Mouse (Mus musculus) forebrain, embryonic 12.5 days (tissue): Measurements from ENCODE around the gene Kdelc2. TPM values are rescaled to one million over a fixed set of nuclear protein-coding genes. Genes with fewer than 3 reads are reported as not detected.

ENCODE experiments used
- ATAC-seq: fragments of 200-750 bp; cut with Nextera tagmentation; 2 replicates; pipeline ENCODE4 v1.8.0; 2017; ENCODE audit warnings: moderate TSS enrichment; ENCODE audit not compliant: low FRiP score
- H3K27ac ChIP-seq: fragments of 300-500 bp; sonication (generic); 2 replicates; pipeline ENCODE4 v1.5.1; 2016; ENCODE audit warnings: mild to moderate bottlenecking
- H3K27me3 ChIP-seq: fragments of 300-500 bp; sonication (generic); 2 replicates; pipeline ENCODE4 v1.6.1; 2016; ENCODE audit warnings: mild to moderate bottlenecking
- H3K36me3 ChIP-seq: fragments of 300-500 bp; sonication (generic); replicated peaks from 2 replicates; pipeline ENCODE4 v1.6.1; 2016; ENCODE audit warnings: mild to moderate bottlenecking
- H3K4me1 ChIP-seq: fragments of 300-500 bp; sonication (generic); 2 replicates; pipeline ENCODE4 v1.6.1; 2016
- H3K4me2 ChIP-seq: fragments of 300-500 bp; sonication (generic); 2 replicates; pipeline ENCODE4 v1.6.1; 2016; ENCODE audit warnings: mild to moderate bottlenecking, moderate library complexity
- H3K4me3 ChIP-seq: fragments of 300-500 bp; sonication (generic); replicated peaks from 2 replicates; pipeline ENCODE4 v1.5.1; 2016; ENCODE audit warnings: mild to moderate bottlenecking
- H3K9ac ChIP-seq: fragments of 300-500 bp; sonication (generic); 2 replicates; pipeline ENCODE4 v1.6.1; 2016; ENCODE audit warnings: mild to moderate bottlenecking
- H3K9me3 ChIP-seq: fragments of 300-500 bp; sonication (generic); 2 replicates; pipeline ENCODE4 v1.6.1; 2016
- WGBS: fragments of 180-500 bp; shearing (Covaris S2); methylation state at CpG from one replicate; pipeline ENCODE4 v1.1.7; 2016; 5-methylcytosine and 5-hydroxymethylcytosine counted together
- polyA plus RNA-seq: library from polyadenylated mRNA; unstranded; fragments of >200 nt; fragmentation: Nextera tagmentation; extraction: Ambion mirVana; gene quantifications from 2 replicates; pipeline ENCODE4 v1.2.1, GENCODE M21; 2016

The Kdelc2 gene
- polyA plus RNA-seq, 1 experiment from 2014 or later, result 8.1 TPM

DNA sequence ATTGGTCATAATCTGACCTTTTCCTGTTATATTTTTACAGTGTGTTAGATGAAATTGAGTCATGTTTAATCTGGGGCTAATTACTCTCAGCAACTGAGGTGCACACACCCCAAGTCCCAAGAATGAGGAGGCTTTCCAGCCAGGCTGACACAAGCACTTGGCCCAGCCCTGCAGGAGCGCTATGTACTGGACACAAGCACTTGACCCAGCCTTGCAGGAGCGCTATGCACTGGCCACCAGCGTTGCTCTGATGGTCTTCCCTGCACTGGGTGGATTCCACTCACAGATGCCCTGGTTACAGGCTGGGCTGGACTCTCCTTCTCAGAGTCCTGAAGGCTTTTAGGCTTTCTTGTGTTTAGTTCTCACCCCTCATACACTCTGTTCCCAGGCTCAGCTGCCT is 5.3 kb downstream of the Kdelc2 start:
- no peaks in the 10 kb centered on the region for H3K36me3 ChIP-seq
- H3K27ac ChIP-seq, result no peak overlapping the region
- H3K4me1 ChIP-seq, result 0 out of 2 replicates have a peak, but pooled peaks cover 7% of the 10 kb centered on the region
- H3K4me2 ChIP-seq, result no peak overlapping the region
- H3K9ac ChIP-seq, result no peak overlapping the region
- no peaks in the 10 kb centered on the region for H3K9me3 ChIP-seq
- no peak for ATAC-seq
- WGBS, result 91% methylated on average over 3 of the region's 3 CpGs
- no peak overlapping the region for H3K4me3 ChIP-seq
- no peaks in the 10 kb centered on the region for H3K27me3 ChIP-seq

DNA sequence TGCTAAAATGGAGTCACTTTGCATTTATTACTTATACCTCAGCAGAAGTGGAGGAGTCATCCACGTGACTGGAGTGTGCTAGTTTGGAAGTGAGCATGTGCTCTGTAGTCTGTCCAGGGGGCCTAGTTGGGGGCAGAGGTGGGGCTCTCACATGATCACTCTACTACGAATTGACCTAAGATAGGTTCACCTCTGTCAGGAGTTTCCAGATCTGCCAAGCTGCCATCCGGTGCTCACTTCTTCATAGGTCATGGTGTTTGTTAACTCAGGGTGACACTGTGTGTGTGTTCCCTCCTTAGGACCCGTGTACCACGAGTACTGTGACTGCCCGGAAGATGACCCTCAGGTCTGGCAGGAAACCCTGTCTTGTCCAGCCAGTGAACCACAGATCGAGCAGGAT is 6.3 kb downstream of the Kdelc2 start:
- H3K27me3 ChIP-seq, result no peaks in the 10 kb centered on the region
- 0 out of 2 replicates have a peak, but pooled peaks cover 2% of the 10 kb centered on the region for H3K4me1 ChIP-seq
- no peaks in the 10 kb centered on the region for H3K9me3 ChIP-seq
- 88% methylated on average over 7 of the region's 7 CpGs for WGBS
- H3K4me2 ChIP-seq, result no peak overlapping the region
- no peak for ATAC-seq
- H3K4me3 ChIP-seq, result no peak overlapping the region
- H3K9ac ChIP-seq, result no peak overlapping the region
- no peaks in the 10 kb centered on the region for H3K36me3 ChIP-seq
- no peak overlapping the region for H3K27ac ChIP-seq

DNA sequence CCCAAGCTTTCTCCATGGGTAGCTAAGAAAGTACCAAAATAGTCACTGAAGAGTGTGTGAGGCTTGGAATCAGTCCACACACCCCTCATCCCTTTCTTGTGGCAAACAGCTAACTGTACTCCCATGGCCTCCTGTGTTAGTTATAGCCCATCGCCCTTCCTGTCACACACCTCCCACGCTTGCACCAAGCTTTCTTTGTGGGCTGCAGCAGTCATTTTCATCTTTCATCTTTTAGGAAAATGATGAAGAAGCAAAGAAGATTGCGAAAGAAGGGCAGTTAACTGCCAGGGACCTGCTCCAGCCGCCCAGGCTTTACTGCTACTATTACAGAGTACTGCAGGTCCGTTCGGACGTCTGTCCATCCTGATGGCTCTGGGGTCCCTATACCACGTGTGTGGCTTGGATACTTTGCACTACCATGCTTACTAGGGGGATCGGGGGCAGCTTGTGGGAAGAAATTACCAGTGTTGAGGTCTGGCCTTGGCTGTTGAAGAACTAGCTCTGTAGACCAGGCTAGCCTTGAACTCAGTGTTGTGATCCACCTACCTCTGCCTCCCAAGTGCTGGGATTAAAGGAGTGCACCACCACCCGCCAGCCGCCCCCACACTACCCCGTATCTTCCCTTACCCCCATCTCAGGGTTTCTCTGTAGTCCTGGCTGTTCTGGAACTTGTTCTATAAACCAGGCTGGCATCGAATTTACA is 14.0 kb downstream of the Kdelc2 start:
- Histone ChIP-seq H3K4me2 (no peak overlapping the region), H3K4me1 (0 out of 2 replicates have a peak, but pooled peaks cover 8% of the 10 kb centered on the region), H3K27me3 (no peaks in the 10 kb centered on the region), H3K9ac (no peak overlapping the region), H3K9me3 (no peaks in the 10 kb centered on the region), H3K27ac (no peak overlapping the region), H3K36me3 (no peaks in the 10 kb centered on the region), H3K4me3 (no peak overlapping the region)
- WGBS, result 79% methylated on average over 13 of the region's 13 CpGs
- no peak for ATAC-seq

DNA sequence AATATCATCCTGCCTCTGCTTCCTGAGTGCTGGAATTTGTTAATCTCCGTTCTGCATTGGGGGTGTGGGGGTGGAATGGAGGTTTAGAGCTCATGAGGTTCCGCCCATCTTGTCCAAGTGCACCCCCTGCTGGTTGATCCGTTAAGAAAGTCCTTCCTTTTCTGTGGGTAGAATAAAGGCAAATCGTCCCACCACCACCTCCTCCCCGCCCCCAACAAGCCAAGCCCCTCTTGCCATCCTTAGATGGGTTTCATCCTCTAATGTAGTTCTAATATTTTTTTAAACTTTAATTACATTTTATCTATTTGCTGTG is 14.5 kb downstream of the Kdelc2 start:
- WGBS, result 14% methylated on average over 5 of the region's 5 CpGs
- H3K27me3 ChIP-seq, result no peaks in the 10 kb centered on the region
- no peaks in the 10 kb centered on the region for H3K36me3 ChIP-seq
- H3K9me3 ChIP-seq, result no peaks in the 10 kb centered on the region
- no peak overlapping the region for H3K27ac ChIP-seq
- no peak overlapping the region for H3K4me3 ChIP-seq
- H3K4me2 ChIP-seq, result no peak overlapping the region
- ATAC-seq, result no peak
- H3K4me1 ChIP-seq, result 0 out of 2 replicates have a peak, but pooled peaks cover 10% of the 10 kb centered on the region
- H3K9ac ChIP-seq, result no peak overlapping the region

DNA sequence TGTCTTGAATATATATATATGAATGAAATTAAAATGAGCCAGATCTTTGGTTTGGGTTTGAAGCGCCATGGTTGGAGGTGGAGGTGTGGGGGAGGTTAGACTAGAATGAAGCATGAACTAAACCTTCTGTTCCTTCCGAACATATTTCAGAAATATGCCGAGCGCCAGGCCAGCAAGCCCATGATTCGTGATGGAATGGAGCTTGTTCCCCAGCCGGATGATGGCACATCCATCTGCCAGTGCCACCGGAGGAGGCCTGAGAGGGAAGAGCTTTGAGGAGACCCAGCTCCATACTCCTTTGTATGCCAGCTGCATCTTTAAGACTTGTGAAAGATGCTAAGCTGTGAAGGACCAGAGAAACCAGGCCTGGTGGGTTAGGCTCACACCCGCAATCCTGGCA is 15.7 kb downstream of the Kdelc2 start:
- no peak for ATAC-seq
- Histone ChIP-seq H3K9me3 (no peaks in the 10 kb centered on the region), H3K27ac (no peak overlapping the region), H3K4me2 (no peak overlapping the region), H3K9ac (no peak overlapping the region), H3K36me3 (no peaks in the 10 kb centered on the region), H3K27me3 (no peaks in the 10 kb centered on the region), H3K4me1 (peaks cover 12% of the 10 kb centered on the region; the same call in 1 of the 2 replicates), H3K4me3 (no peak overlapping the region)
- WGBS, result 93% methylated on average over 8 of the region's 8 CpGs

DNA sequence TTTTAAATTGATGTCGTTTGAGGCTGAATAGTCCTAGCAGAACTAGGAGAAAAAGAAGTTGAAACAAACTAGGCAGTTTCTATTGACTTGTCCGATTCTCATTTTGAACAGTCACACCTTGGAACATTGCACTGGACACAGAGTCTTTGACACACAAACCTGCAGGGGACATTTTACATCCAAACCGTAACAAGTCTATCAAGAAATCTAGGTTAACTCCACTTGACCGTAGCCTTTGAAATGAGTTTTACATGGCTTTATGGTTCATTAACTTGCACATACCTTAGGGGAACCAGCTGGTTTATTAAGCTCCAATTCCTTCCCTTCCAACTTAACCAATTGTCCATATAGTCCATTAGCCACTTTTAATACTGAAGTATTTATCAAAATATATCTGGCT is 16.9 kb downstream of the Kdelc2 start:
- peaks cover 23% of the 10 kb centered on the region for H3K4me1 ChIP-seq
- no peak overlapping the region for H3K4me3 ChIP-seq
- H3K27me3 ChIP-seq, result no peaks in the 10 kb centered on the region
- no peak overlapping the region for H3K27ac ChIP-seq
- H3K4me2 ChIP-seq, result no peak overlapping the region
- 85% methylated on average over 4 of the region's 4 CpGs for WGBS
- no peak overlapping the region for H3K9ac ChIP-seq
- ATAC-seq, result no peak
- no peaks in the 10 kb centered on the region for H3K9me3 ChIP-seq
- no peaks in the 10 kb centered on the region for H3K36me3 ChIP-seq

DNA sequence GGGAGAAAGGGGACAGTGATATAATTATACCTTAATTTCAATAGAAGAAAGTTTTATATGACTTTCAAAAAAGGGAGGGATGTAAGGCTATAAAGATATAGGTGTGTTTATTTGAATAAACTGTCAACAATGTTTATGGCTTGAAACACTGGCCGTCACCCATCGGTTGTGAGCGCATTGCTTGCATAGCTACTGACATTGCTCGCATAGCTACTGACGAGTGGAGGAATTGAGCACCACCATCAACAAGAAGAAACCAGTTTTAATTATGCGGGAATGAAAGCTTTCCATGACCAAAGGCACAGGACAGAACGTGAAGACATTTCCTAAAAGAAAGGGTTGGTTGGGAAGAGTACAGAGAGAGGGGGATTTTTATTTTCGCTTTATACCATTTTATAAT is 17.3 kb downstream of the Kdelc2 start:
- H3K27ac ChIP-seq, result no peak overlapping the region
- WGBS, result 92% methylated on average over 8 of the region's 8 CpGs
- H3K9ac ChIP-seq, result no peak overlapping the region
- H3K4me2 ChIP-seq, result no peak overlapping the region
- ATAC-seq, result no peak
- H3K4me3 ChIP-seq, result no peak overlapping the region
- no peaks in the 10 kb centered on the region for H3K9me3 ChIP-seq
- peaks cover 24% of the 10 kb centered on the region for H3K4me1 ChIP-seq
- H3K27me3 ChIP-seq, result no peaks in the 10 kb centered on the region
- no peaks in the 10 kb centered on the region for H3K36me3 ChIP-seq

DNA sequence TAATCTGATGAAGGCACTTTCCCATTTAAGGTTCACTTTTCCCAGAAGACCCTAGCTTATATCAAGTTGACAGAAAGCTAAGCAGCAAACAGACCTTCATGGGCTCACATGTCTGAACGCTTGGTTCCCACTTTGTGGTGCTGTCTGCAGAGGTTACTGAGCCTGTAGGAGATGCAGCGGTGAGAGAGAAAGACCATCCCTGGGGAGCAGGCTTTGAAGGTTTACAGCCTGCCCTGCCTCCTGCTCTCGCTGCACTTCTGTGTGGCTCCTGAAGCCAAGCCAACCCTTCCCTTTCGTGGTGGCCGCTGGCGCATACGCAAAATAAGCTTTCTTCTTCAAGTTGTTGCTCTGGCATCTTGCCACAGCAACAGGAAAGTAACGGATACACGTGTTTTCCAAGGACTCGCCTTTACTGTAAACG is 18.5 kb downstream of the Kdelc2 start, which contains the start of gene 4930550C14Rik:
Gene 4930550C14Rik (plus strand): TSS at position 35 of the 421 bp plus-strand sequence.
- H3K27me3 ChIP-seq, result no peaks in the 10 kb centered on the region
- H3K9me3 ChIP-seq, result no peaks in the 10 kb centered on the region
- H3K4me1 ChIP-seq, result peaks cover 24% of the 10 kb centered on the region
- H3K4me2 ChIP-seq, result no peak within 1 kb of the TSS
- H3K9ac ChIP-seq, result no peak within 1 kb of the TSS
- WGBS, result 28% methylated on average over 11 of the region's 11 CpGs
- ATAC-seq, result no peak
- H3K27ac ChIP-seq, result no peak within 1 kb of the TSS
- no peak within 1 kb of the TSS for H3K4me3 ChIP-seq
- H3K36me3 ChIP-seq, result no peaks in the 10 kb centered on the region

DNA sequence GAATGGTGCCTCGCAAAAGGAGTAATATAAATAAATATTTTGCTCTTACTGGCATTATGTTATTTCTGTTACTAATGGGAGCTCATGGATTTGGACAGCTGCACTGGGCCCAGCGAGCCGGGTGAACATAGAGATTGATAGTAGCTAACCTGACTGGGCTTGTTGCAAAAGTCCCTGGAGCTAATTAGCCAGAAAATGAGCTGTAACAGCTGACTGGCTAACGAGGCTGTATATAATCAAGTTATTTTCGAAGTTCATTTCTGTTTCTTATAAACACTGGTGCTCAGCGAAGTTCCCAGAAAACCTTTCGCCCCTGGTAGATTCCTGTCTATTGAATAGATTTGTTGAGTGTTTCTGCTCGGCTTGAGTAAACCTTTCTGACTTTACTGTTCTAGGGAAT is 19.2 kb downstream of the Kdelc2 start:
- H3K36me3 ChIP-seq, result no peaks in the 10 kb centered on the region
- H3K4me2 ChIP-seq, result no peak overlapping the region
- H3K4me3 ChIP-seq, result no peak overlapping the region
- no peak for ATAC-seq
- H3K27me3 ChIP-seq, result no peaks in the 10 kb centered on the region
- peaks cover 24% of the 10 kb centered on the region for H3K4me1 ChIP-seq
- H3K27ac ChIP-seq, result no peak overlapping the region
- WGBS, result 57% methylated on average over 8 of the region's 8 CpGs
- no peak overlapping the region for H3K9ac ChIP-seq
- no peaks in the 10 kb centered on the region for H3K9me3 ChIP-seq

DNA sequence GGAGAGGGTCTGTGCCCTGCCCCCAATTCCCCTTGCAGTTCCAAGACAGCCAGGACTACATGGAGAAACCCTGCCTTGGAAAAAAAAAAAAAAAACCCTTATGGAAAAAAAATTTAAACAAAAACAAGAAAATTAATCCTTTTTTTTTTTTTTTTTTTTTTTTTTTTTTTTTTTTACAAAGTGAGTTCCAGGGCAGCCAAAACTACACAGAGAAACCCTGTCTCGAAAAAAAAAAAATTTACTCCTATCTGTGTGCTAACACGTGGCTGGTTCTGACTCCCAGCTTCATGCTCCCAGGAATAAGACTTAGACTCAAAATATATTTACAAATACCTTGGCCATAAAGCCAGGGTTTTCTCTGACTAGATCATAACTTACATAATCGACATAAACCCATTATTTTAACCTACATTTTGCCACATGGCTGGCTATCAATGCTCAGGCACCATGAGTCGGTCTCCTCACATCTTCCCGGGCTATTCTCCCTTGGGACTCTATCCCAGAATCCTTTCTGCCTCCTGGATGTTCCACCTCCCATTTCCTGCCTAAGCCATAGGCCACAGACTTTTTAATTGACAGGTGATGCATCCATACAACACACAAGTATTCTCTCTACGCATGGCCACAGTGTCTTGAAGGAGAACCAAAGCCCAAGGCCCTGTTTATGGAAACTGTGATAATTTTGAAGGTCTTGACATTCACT is 20.4 kb downstream of the Kdelc2 start:
- ATAC-seq, result no peak
- no peaks in the 10 kb centered on the region for H3K27me3 ChIP-seq
- H3K27ac ChIP-seq, result no peak overlapping the region
- H3K4me2 ChIP-seq, result no peak overlapping the region
- peaks cover 24% of the 10 kb centered on the region for H3K4me1 ChIP-seq
- no peak overlapping the region for H3K4me3 ChIP-seq
- no peaks in the 10 kb centered on the region for H3K36me3 ChIP-seq
- 87% methylated on average over 6 of the region's 6 CpGs for WGBS
- H3K9me3 ChIP-seq, result no peaks in the 10 kb centered on the region
- no peak overlapping the region for H3K9ac ChIP-seq

DNA sequence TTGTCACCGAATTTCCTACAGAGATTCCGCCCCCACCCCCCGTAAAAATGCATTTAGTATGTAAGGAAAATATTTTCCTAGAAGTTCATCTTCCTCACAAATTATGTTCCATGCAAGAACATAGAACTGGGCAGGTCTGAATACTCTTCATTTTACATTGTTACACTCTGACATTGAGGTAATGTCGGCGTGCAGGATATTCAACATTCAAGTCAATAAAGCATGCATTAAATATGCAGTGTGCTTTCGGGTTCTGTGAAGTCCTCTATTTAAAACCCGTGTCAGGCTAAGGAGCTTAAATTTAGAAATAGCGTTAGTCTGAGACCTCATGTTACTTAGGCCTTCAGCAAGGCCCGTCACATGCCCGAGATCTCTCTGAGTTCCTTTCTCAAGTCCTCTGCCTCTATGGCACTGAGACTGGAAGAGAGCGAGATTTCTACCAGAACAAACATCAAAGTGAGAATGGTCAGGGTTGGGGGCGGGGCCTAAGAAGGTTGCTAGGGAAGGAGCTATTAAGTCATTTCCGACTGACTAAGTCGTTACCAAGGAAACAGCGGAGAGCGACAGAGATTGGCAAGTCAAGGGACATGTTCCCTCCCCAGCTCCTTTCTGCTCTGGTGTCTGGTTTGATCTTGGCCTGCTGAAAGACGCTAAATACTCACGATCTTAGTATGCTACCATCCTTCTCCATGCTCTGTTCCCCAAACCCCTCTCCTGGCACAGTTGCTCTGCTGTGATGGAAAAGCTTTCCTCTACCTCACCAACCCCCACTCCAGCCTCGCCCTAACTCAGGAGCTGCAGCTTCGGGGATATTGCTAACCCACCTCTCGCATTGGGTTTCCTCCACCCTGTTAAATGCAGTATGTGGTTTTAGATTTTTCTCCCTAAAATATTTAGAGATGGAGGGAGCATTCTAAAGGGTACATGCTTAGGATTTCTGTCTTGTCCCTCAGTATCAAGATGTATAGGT is 21.2 kb downstream of the Kdelc2 start:
- peak overlapping the region; percentile 33; the same call in 1 of the 2 replicates for H3K9ac ChIP-seq
- H3K9me3 ChIP-seq, result no peaks in the 10 kb centered on the region
- WGBS, result 31% methylated on average over 21 of the region's 21 CpGs
- peak overlapping the region; percentile 50 for H3K4me2 ChIP-seq
- no peaks in the 10 kb centered on the region for H3K27me3 ChIP-seq
- peaks cover 24% of the 10 kb centered on the region for H3K4me1 ChIP-seq
- H3K4me3 ChIP-seq, result peak overlapping the region; percentile 30
- ATAC-seq, result peak; percentile 93
- peak overlapping the region; percentile 67 for H3K27ac ChIP-seq
- no peaks in the 10 kb centered on the region for H3K36me3 ChIP-seq

DNA sequence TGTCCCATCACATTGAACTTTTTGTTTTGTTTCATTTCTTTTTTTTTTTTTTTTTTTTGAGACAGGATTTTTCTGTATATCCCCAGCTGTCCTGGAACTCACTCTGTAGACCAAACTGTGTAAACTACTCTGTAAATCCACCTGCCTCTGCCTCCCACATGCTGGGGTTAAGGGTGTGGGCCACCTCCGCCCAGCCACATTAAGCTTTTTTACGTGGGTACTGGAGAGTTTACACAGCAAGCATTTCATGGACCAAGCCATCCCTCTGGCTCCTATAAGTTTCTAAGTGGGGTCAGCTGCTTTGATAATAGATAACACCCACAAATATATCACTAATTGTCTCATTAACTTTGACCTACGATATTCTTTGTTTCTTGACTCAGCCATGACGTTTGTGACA is 24.7 kb downstream of the Kdelc2 start:
- WGBS, result 90% methylated on average over 4 of the region's 4 CpGs
- ATAC-seq, result no peak
- Histone ChIP-seq H3K9ac (no peak overlapping the region), H3K4me2 (no peak overlapping the region), H3K4me1 (peaks cover 14% of the 10 kb centered on the region), H3K9me3 (no peaks in the 10 kb centered on the region), H3K27ac (no peak overlapping the region), H3K27me3 (no peaks in the 10 kb centered on the region), H3K4me3 (no peak overlapping the region), H3K36me3 (no peaks in the 10 kb centered on the region)
